Mouse (Mus musculus) heart, postnatal 0 days (tissue): ENCODE measurements around the gene Ret.

ENCODE experiments used
- CTCF ChIP-seq: IDR thresholded peaks from 2 replicates; pipeline ENCODE4 v1.5.1; 2016; ENCODE audit warnings: antibody characterized with exemption, control low read depth, low read depth
- EP300 ChIP-seq: IDR thresholded peaks from 2 replicates; pipeline ENCODE4 v1.6.1; 2016; ENCODE audit warnings: antibody characterized with exemption, low read depth

GRCm38 (mm10) chr6:118184126-118184525 is 13.4 kb downstream of the Ret start:
- TF ChIP-seq CTCF (no peak), EP300 (no peak)
